Mouse (Mus musculus) E14TG2a.4 (cell line): ENCODE results near the gene Mrgbp.

Experiments used
- CTCF ChIP-seq: conservative IDR thresholded peaks from 2 replicates; pipeline ENCODE4 v1.5.1; 2014; ENCODE audit warnings: low read length
- NANOG ChIP-seq: IDR thresholded peaks from 2 replicates; pipeline ENCODE4 v1.6.1; 2014; ENCODE audit warnings: borderline replicate concordance, low read length, mixed read lengths

DNA sequence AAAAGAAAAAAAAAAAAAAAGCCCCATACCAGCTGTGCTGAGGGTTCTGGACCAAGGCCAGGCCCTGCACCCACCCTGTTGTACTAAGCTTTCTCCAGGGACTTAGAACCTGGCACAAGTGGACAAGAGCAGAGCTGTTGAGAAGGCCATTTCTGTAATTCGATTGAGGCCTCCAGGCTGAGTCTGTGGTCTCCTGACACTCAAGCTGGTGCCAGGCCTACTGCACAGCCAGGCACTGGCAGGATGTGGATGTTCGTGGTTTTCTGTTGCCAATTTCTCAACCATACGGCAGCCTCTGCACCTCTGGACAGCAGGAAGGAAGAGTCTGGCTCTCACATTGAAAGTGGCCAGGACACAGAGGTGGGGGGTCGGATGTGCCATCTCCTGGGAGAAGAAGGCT is 47.9 kb upstream of the Mrgbp start:
- no peak for TF ChIP-seq CTCF
- no peak for TF ChIP-seq NANOG
